In genomic region chr12:73053668-73054241, GRCm38 (mm10) we compare ENCODE assay signal across 8 mouse cellular contexts. TPM values are rescaled to one million over a fixed set of nuclear protein-coding genes. Genes with fewer than 3 reads are reported as not detected.
A peak's percentile ranks its signal among the peaks of the same experiment; 100 is the strongest.
DNase-seq lines count a peak whose midpoint lies in the region; ATAC-seq lines count a peak whose summit lies in the region.

TSS of gene Six1 (minus strand) at chr12:73053887.

- H3K4me3 ChIP-seq in forebrain, embryonic 11.5 days (ENCODE audit: low read depth, low read length): peak within 1 kb of the TSS; percentile 39

- ATAC-seq in activated CD4-positive, CD25-positive, alpha-beta regulatory T cell, adult 4 months: peak; percentile 34
- peak; percentile 80 for ATAC-seq in forebrain, embryonic 11.5 days (replicated peaks; ENCODE audit: low FRiP score)
- ATAC-seq in megakaryocyte progenitor cell, adult 5-6 weeks (replicated peaks; ENCODE audit: poor library complexity): peak; percentile 81

- peaks cover 75% of the 10 kb centered on the region for H3K27me3 ChIP-seq in forebrain, embryonic 11.5 days (ENCODE audit: control insufficient read depth, insufficient read depth, low read length)
- H3K27me3 ChIP-seq in splenic B cell, adult 2 months (ENCODE audit: control insufficient read depth, insufficient read depth, low read length, poor library complexity, severe bottlenecking): peaks cover 3% of the 10 kb centered on the region

- intact Hi-C loops in heart, postnatal 25 days (cut with DNase I): loop anchor here (10.0 kb wide), 1 partner anchor 231 kb away; the partner anchor contains the start of genes Slc38a6 and Trmt5

- no peak within 1 kb of the TSS for H3K27ac ChIP-seq in forebrain, embryonic 11.5 days (ENCODE audit: low read depth, low read length)

- peak; percentile 21 to 28 for DNase-seq in cerebellum, adult 18-20 months
- DNase-seq in cerebellum, adult 11-12 months: no peak
- peak; percentile 81 for DNase-seq in forebrain, embryonic 11.5 days (ENCODE audit: low spot score)
- peak; percentile 65 for DNase-seq in heart, postnatal 25 days (ENCODE audit: low spot score)
- peak; percentile 82 to 89 for DNase-seq in kidney, postnatal 4 days
- peak; percentile 29 for DNase-seq in splenic B cell, adult 2 months (ENCODE audit: low read depth, low spot score)

- WGBS in forebrain, embryonic 11.5 days: under 1% methylated on average over 42 of the region's 42 CpGs

- H3K4me1 ChIP-seq in forebrain, embryonic 11.5 days (replicated peaks; ENCODE audit: control insufficient read depth, insufficient read depth, low read length): peaks cover 14% of the 10 kb centered on the region

- peak within 1 kb of the TSS; percentile 24; the same call in 1 of the 2 replicates for H3K9ac ChIP-seq in forebrain, embryonic 11.5 days (ENCODE audit: low read length)

- H3K36me3 ChIP-seq in forebrain, embryonic 11.5 days (ENCODE audit: control insufficient read depth, insufficient read depth, low read length): no peaks in the 10 kb centered on the region
- H3K36me3 ChIP-seq in splenic B cell, adult 2 months (ENCODE audit: control insufficient read depth, insufficient read depth, low read length, poor library complexity, severe bottlenecking): no peaks in the 10 kb centered on the region

- no peaks in the 10 kb centered on the region for H3K9me3 ChIP-seq in forebrain, embryonic 11.5 days (ENCODE audit: control insufficient read depth, low read length)

- H3K4me2 ChIP-seq in forebrain, embryonic 11.5 days (ENCODE audit: low read depth, low read length, severe bottlenecking): peak within 1 kb of the TSS; percentile 63

RNA-seq across cellular contexts. Expression of gene Six1, which starts in this region (rescaled TPM):
- not detected for polyA plus RNA-seq in activated CD4-positive, CD25-positive, alpha-beta regulatory T cell, adult 4 months (2017; shearing (Covaris generic))
- 11.0 and 12.6 TPM in 2 replicates for polyA plus RNA-seq in forebrain, embryonic 11.5 days (2014; fragmentation: Nextera tagmentation; extraction: Ambion mirVana)
- total RNA-seq in heart, postnatal 25 days (2021): 1 to 10 TPM in 1 of 2 experiments, under 1 TPM in 1; 0.81 to 1.0 TPM
- 0.10 and 0.35 TPM in 2 replicates for total RNA-seq in megakaryocyte progenitor cell, adult 5-6 weeks (2015)
- 0.25 TPM in 1 of 2 replicates, not detected in the other for total RNA-seq in megakaryocyte progenitor cell, adult 5-6 weeks (2017)

Comparison
In these comparisons a context has a peak if more than half of its experiments do, and no peak if none do; other contexts are left out.
1. RNA of gene Six1 (polyA plus RNA-seq): 11.0 to 12.6 TPM in forebrain, embryonic 11.5 days; not detected in activated CD4-positive, CD25-positive, alpha-beta regulatory T cell, adult 4 months; every median in the first group is over 10 times any median in the second.
2. Peak in ATAC-seq in activated CD4-positive, CD25-positive, alpha-beta regulatory T cell, adult 4 months; RNA of the gene not detected or under 1 TPM.
3. Peak in ATAC-seq in megakaryocyte progenitor cell, adult 5-6 weeks; RNA of the gene not detected or under 1 TPM.
4. Peak in every context shown above with its lines, with median percentiles within 50 percentile points of each other: ATAC-seq.